In genomic region chr17:75539130-75539529, GRCm38 (mm10) we compare ENCODE assay signal across 23 mouse cellular contexts. TPM values are rescaled to one million over a fixed set of nuclear protein-coding genes. Genes with fewer than 3 reads are reported as not detected.
A peak's percentile ranks its signal among the peaks of the same experiment; 100 is the strongest.
DNase-seq lines count a peak whose midpoint lies in the region; ATAC-seq lines count a peak whose summit lies in the region.
"Had no signal": no experiment of that assay in that cellular context is flagged by ENCODE, and none has a peak within 500 bp of the region (broad histone marks: within the 10 kb centered on the region; RNA-seq: fewer than 3 reads in every experiment).

No protein-coding gene starts in this region.

- H3K4me2 ChIP-seq in intestine, embryonic 15.5 days (replicated peaks) = no peak overlapping the region
- H3K4me2 ChIP-seq in liver, embryonic 12.5 days = no peak overlapping the region
- H3K4me2 ChIP-seq in stomach, embryonic 14.5 days (replicated peaks; ENCODE audit: low read depth, low read length) = no peak overlapping the region
- H3K4me2 ChIP-seq in neural tube, embryonic 15.5 days = no peak overlapping the region
- H3K4me2 ChIP-seq: embryonic facial prominence, embryonic 15.5 days; heart, embryonic 11.5 days; limb, embryonic 15.5 days; midbrain, embryonic 13.5 days had no signal

- no peak overlapping the region for H3K9ac ChIP-seq in intestine, embryonic 15.5 days
- H3K9ac ChIP-seq in liver, embryonic 12.5 days = no peak overlapping the region
- no peak overlapping the region for H3K9ac ChIP-seq in stomach, embryonic 14.5 days (replicated peaks; ENCODE audit: low read depth, low read length)
- no peak overlapping the region for H3K9ac ChIP-seq in neural tube, embryonic 15.5 days (replicated peaks)
- H3K9ac ChIP-seq: embryonic facial prominence, embryonic 15.5 days; limb, embryonic 15.5 days; midbrain, embryonic 13.5 days had no signal

- WGBS in heart, embryonic 10.5 days = 83% methylated on average over 6 of the region's 6 CpGs
- 44% methylated on average over 6 of the region's 6 CpGs for WGBS in intestine, embryonic 15.5 days
- WGBS in liver, embryonic 12.5 days (ENCODE audit: insufficient replicate concordance) = 83% methylated on average over 6 of the region's 6 CpGs
- 46% methylated on average over 6 of the region's 6 CpGs for WGBS in stomach, embryonic 14.5 days
- 94% methylated on average over 6 of the region's 6 CpGs for WGBS in neural tube, embryonic 15.5 days

- no peak overlapping the region for H3K27ac ChIP-seq in heart, embryonic 10.5 days
- no peak overlapping the region for H3K27ac ChIP-seq in intestine, embryonic 15.5 days
- H3K27ac ChIP-seq in liver, embryonic 12.5 days = no peak overlapping the region
- H3K27ac ChIP-seq in stomach, embryonic 14.5 days (ENCODE audit: low read length) = peak overlapping the region; percentile 29; the same call in 1 of the 2 replicates
- H3K27ac ChIP-seq in neural tube, embryonic 15.5 days (replicated peaks) = no peak overlapping the region
- H3K27ac ChIP-seq: embryonic facial prominence, embryonic 15.5 days; limb, embryonic 15.5 days; midbrain, embryonic 13.5 days had no signal

- peaks cover 14% of the 10 kb centered on the region for H3K4me1 ChIP-seq in heart, embryonic 10.5 days
- no peaks in the 10 kb centered on the region for H3K4me1 ChIP-seq in intestine, embryonic 15.5 days (replicated peaks)
- H3K4me1 ChIP-seq in liver, embryonic 12.5 days = peaks cover 20% of the 10 kb centered on the region
- H3K4me1 ChIP-seq in stomach, embryonic 14.5 days (ENCODE audit: control insufficient read depth, insufficient read depth, low read length) = no peaks in the 10 kb centered on the region
- H3K4me1 ChIP-seq in neural tube, embryonic 15.5 days = 0 out of 2 replicates have a peak, but pooled peaks cover 4% of the 10 kb centered on the region
- H3K4me1 ChIP-seq: embryonic facial prominence, embryonic 15.5 days; limb, embryonic 15.5 days; midbrain, embryonic 13.5 days had no signal

- no peaks in the 10 kb centered on the region for H3K27me3 ChIP-seq in heart, embryonic 10.5 days (ENCODE audit: insufficient read depth, poor library complexity, severe bottlenecking)
- H3K27me3 ChIP-seq in intestine, embryonic 15.5 days (replicated peaks) = no peaks in the 10 kb centered on the region
- no peaks in the 10 kb centered on the region for H3K27me3 ChIP-seq in liver, embryonic 12.5 days (replicated peaks)
- H3K27me3 ChIP-seq in stomach, embryonic 14.5 days (ENCODE audit: control insufficient read depth, insufficient read depth, low read length) = no peaks in the 10 kb centered on the region
- no peaks in the 10 kb centered on the region for H3K27me3 ChIP-seq in neural tube, embryonic 15.5 days (replicated peaks)
- H3K27me3 ChIP-seq: embryonic facial prominence, embryonic 15.5 days; limb, embryonic 15.5 days; megakaryocyte, embryonic 14.5 days; midbrain, embryonic 13.5 days had no signal

- peak; percentile 14 for DNase-seq in heart, adult 11 months
- DNase-seq in heart, embryonic 10.5 days (ENCODE audit: low spot score) = no peak
- DNase-seq in cerebellum, adult 9-11 months = no peak
- no peak for DNase-seq in spleen, postnatal 4 days (ENCODE audit: low spot score in 2 of 2)
- DNase-seq: adrenal gland, postnatal 25 days; cerebellum, adult 9-10 months; kidney, adult 11 months; kidney, postnatal 4 days; left cerebral cortex, postnatal 4 days; right cerebral cortex, postnatal 14 days; thymus, adult 2 months; thymus, postnatal 4 days had no signal

- H3K36me3 ChIP-seq in heart, embryonic 10.5 days = peaks cover 35% of the 10 kb centered on the region
- H3K36me3 ChIP-seq in intestine, embryonic 15.5 days = peaks cover 3% of the 10 kb centered on the region
- peaks cover 68% of the 10 kb centered on the region for H3K36me3 ChIP-seq in liver, embryonic 12.5 days
- H3K36me3 ChIP-seq in stomach, embryonic 14.5 days (ENCODE audit: control insufficient read depth, insufficient read depth, low read length) = peaks cover 14% of the 10 kb centered on the region; the same call in 1 of the 2 replicates
- peaks cover 25% of the 10 kb centered on the region for H3K36me3 ChIP-seq in neural tube, embryonic 15.5 days

- ATAC-seq in intestine, embryonic 15.5 days = peak; percentile 86
- peak; percentile 46; the same call in 1 of the 2 replicates for ATAC-seq in liver, embryonic 12.5 days
- peak; percentile 76 for ATAC-seq in stomach, embryonic 14.5 days (ENCODE audit: insufficient number of reproducible peaks, insufficient read depth, low FRiP score, low read depth)
- no peak for ATAC-seq in neural tube, embryonic 15.5 days (ENCODE audit: low FRiP score)
- ATAC-seq: forebrain, embryonic 14.5 days; hindbrain, embryonic 16.5 days; midbrain, embryonic 13.5 days had no signal

- H3K4me3 ChIP-seq in heart, embryonic 10.5 days = no peak overlapping the region
- H3K4me3 ChIP-seq in intestine, embryonic 15.5 days (replicated peaks) = no peak overlapping the region
- no peak overlapping the region for H3K4me3 ChIP-seq in liver, embryonic 12.5 days
- H3K4me3 ChIP-seq in stomach, embryonic 14.5 days (ENCODE audit: low read depth, low read length) = no peak overlapping the region
- no peak overlapping the region for H3K4me3 ChIP-seq in neural tube, embryonic 15.5 days (replicated peaks)
- H3K4me3 ChIP-seq: embryonic facial prominence, embryonic 15.5 days; limb, embryonic 15.5 days; megakaryocyte, embryonic 14.5 days; midbrain, embryonic 13.5 days had no signal

- H3K9me3 ChIP-seq in heart, embryonic 10.5 days = no peaks in the 10 kb centered on the region
- H3K9me3 ChIP-seq in intestine, embryonic 15.5 days = no peaks in the 10 kb centered on the region
- no peaks in the 10 kb centered on the region for H3K9me3 ChIP-seq in liver, embryonic 12.5 days (replicated peaks)
- no peaks in the 10 kb centered on the region for H3K9me3 ChIP-seq in stomach, embryonic 14.5 days (ENCODE audit: control insufficient read depth, low read depth, low read length)
- no peaks in the 10 kb centered on the region for H3K9me3 ChIP-seq in neural tube, embryonic 15.5 days (replicated peaks)
- H3K9me3 ChIP-seq: embryonic facial prominence, embryonic 15.5 days; limb, embryonic 15.5 days; megakaryocyte, embryonic 14.5 days; midbrain, embryonic 13.5 days had no signal

RNA-seq across cellular contexts. Expression of gene Fam98a, which starts 12.6 kb away (rescaled TPM):
- 26.4 and 28.8 TPM in 2 replicates for polyA plus RNA-seq in heart, embryonic 10.5 days (2016; fragmentation: Nextera tagmentation; extraction: Ambion mirVana)
- polyA plus RNA-seq in intestine, embryonic 15.5 days (2015; fragmentation: Nextera tagmentation; extraction: Ambion mirVana) = 23.8 and 24.9 TPM in 2 replicates
- polyA plus RNA-seq in liver, embryonic 12.5 days (2016; fragmentation: Nextera tagmentation; extraction: Ambion mirVana) = 25.2 and 27.9 TPM in 2 replicates
- 10.0 and 10.8 TPM in 2 replicates for polyA plus RNA-seq in stomach, embryonic 14.5 days (2014; fragmentation: Nextera tagmentation; extraction: Ambion mirVana)
- polyA plus RNA-seq in neural tube, embryonic 15.5 days (2015; fragmentation: Nextera tagmentation; extraction: Ambion mirVana) = 30.3 and 31.0 TPM in 2 replicates
